Mouse (Mus musculus) stomach, postnatal 0 days (tissue): ENCODE measurements around the gene Wdr34.

Experiments
- CTCF ChIP-seq: IDR thresholded peaks from 2 replicates; pipeline ENCODE4 v1.5.1; 2016; ENCODE audit warnings: antibody characterized with exemption, low read depth, mild to moderate bottlenecking, moderate library complexity
- EP300 ChIP-seq: optimal IDR thresholded peaks from 2 replicates; pipeline ENCODE3; 2016; ENCODE audit warnings: antibody characterized with exemption

DNA sequence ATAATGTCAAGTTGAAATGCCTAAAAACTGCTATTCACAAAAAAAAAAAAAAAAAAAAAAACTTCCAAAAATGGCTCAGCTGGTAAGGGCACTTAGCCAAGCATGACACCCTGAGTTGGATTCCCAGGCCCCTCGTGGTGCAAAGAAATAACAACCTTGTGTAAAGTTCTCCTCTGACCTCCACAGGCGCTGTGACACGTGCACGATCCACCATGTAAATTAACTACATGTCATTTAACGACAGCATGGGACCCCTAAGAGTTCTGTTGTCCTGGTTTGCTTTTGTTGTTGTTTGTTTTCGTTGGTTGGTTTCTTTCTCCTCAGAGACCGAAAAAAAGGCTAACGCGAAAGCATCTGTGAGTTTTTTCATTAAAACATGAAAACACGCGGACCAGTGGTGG is 580 bp downstream of the Wdr34 start:
- TF ChIP-seq CTCF (no peak), EP300 (peak; percentile 8)
